Mouse (Mus musculus): ENCODE data around the gene Ttc34. TPM values are rescaled to one million over a fixed set of nuclear protein-coding genes. Genes with fewer than 3 reads are reported as not detected.

Gene Ttc34
- under 1 TPM; 0.10 to 0.17 TPM for total RNA-seq (2021)
- long read RNA-seq, experiment 1, result 0 reads
- long read RNA-seq, experiment 2, result 0 reads

DNA sequence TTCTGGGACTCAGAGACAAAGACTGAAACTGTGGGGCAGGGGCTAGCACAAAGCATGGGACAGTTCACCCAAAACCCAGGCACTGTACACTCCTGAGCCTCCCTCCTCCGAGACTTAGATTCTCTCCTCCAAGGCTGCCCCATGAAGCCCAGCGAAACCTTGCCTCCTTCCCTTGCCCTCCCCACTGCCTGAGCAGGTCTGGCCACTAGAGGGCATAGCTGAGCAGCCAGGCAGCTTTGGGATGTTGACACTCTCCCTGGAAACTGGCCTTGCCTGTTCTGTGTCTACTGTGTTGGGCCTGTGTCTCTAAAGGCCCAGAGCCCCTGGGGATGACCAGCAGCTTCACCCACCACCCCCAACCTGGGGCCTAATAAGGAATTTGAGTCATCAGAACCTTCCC is at the start of gene Ttc34:
TSS of gene Ttc34 (plus strand) at position 290 of the 400 bp plus-strand sequence.
- peak; percentile 66 to 77 for DNase-seq

DNA sequence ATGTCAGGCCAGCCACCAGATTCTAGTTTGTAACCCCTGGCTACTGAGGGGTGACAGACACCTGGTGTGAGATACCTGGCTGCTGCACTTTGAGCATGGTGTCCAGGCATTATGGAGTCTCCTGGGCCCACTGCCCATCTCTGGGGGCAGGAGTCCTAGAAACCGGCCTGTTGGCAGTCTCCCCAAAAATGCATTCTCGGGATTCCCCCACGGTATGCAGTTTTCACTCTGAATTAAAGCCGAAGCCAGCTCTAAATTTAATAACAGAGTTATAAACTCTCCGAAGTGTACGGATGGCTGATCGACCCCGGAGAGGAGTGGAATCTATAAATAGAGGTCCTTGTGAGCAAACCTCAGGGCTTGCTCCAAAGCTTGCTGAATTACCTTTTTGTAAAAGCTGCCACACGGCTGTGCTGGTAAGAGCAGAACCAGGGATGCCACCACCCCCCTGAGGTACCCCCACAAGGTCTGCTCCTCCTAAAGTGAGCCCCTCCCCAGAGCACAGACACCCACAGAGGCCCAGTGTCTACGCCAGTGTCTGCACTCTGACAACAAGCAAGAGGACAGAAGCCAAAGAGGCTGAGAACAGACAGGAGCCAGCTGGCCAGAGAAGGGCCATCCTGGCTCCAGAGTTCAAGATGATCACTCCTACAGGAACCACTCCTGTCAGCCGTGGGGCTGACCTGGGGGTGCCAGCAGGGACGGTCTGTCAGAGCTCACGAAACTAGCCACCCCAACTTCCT is 49.1 kb upstream of the Ttc34 start:
- peak; percentile 29 to 49 for DNase-seq
- intact Hi-C loops (cut with DNase I), result no loop called here

More for the DNA sequence above, at the start of gene Ttc34:
- intact Hi-C loops (cut with DNase I), result no loop called here

DNA sequence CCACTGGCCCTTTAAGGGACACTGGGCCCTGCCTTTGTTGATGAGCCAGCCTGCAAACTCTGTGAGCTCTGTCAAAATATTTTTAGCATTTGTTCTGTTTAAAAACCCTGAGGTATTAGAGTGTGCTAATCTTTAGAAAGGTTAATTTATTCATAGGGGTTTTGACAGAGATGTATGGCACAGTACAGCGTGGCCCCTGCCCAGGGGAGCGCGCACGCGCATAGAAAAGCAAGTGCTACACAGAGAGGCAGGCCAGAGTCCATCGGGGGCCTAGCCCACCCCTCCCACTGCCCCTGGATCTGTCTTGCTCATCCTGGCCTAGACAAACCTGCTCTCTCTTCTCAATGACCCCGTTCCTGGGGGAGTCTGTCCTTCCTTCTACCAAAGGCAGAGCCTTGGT is 45.4 kb upstream of the Ttc34 start:
- no peak for DNase-seq
- intact Hi-C loops (cut with DNase I), result loop anchor here (10.0 kb wide), 1 partner anchor 467 kb away; no protein-coding TSS in a partner anchor

DNA sequence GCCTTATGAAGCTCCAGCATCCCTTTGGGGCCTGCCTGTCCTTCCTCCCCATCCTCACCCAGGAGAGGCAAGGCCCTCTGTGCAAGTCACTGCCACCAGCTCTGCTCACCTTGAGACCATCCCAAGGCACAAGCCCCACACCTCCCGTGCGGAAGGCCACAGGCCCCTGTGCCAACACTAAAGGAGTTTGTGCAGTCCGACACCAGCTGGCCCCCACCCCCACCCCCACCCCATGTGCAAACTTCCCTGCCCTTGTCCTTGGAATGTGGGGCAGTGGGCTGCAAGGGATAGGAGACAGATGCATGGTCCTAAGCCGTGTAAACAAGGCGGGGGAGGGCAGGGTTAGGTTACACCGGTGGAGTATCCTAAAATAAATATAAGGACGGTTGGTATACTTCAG is 43.8 kb upstream of the Ttc34 start:
- no peak for DNase-seq
- intact Hi-C loops (cut with DNase I), result loop anchor here (10.0 kb wide), 1 partner anchor 469 kb away; no protein-coding TSS in a partner anchor

DNA sequence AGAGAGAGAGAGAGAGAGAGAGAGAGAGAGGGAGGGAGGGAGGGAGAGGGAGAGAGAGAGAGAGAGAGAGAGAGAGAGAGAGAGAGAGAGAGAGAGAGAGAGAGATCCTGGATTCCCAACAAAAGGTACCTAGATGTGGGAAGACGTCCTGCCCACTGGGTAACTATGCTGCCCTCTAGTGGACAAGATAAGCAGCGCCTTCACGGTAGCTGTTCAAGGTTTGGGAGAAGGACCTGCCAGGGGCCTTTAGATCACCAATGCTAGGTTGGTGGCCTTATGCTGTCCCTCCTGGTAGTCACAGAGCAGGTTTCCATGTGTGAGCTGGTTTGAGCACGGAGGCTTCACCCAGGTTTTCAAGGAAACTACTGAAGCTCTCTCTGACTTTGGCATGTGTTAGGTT is 39.4 kb upstream of the Ttc34 start:
- intact Hi-C loops (cut with DNase I), result loop anchor here (10.0 kb wide), 1 partner anchor 473 kb away; no protein-coding TSS in a partner anchor

DNA sequence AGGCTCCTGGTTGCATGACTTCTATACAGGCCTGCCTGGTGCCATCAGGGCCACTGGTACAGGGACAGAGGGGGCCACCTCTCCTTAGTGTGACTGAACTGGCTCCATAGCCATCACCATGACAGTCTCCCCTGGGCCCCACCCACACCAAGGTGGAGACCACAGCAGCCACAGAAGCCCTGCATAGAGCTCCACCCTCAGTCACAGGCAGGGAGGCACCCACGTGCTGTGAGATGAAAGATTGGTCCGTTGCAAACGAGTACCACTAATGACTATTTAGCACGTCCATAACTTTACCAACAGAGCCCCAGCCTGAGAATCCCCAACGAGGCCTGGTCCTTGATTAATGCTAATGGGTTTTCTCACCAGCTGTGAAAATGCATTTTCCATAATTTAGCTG is 36.7 kb upstream of the Ttc34 start:
- DNase-seq, result no peak
- intact Hi-C loops (cut with DNase I), result no loop called here

More for the DNA sequence above, 39.4 kb upstream of the Ttc34 start:
- DNase-seq, result peak; percentile 54 to 76

DNA sequence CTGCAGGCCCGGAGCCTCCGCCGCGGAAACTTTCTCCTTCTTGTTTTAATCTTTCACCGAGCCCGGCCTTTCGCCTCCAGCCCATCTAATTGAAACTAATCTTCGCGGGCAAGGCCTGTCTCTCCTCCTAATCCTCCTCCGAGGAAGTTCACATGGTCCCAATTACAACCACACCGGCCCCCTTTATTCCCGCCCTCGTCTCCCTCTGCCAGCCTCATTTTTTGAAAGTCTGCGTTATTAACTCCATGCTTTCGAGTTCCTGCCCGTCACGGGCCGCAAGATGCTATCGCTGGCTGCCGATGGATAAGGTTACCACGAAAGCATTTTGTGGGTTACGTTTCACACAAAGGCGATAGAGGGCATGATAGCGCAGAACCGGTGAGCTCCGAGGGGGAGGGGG is 35.0 kb upstream of the Ttc34 start:
- intact Hi-C loops (cut with DNase I), result no loop called here
- DNase-seq, result no peak

DNA sequence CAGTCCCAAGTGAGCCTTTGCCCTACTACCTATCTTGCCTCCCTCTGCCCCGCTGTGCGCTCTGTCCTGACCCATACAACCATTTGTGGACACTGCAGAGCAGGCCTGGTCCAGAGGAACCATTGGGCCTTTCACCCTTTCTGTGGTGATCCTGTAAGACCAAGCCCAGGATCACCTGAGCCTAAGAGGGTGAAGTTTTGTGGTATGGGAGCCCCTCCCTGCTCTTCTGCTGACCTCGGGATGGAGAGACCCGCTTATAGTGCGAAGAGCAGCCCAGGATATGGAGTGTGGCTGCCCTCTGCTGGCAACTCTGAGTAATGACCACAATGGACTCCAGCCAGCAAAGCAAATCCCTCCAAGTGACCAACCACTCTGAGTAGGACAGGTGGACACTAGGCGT is 11.6 kb upstream of the Ttc34 start:
- peak; percentile 70 to 81 for DNase-seq
- intact Hi-C loops (cut with DNase I), result loop anchor here (2.0 to 5.0 kb wide), 2 partner anchors 77 to 498 kb away; no protein-coding TSS in a partner anchor

DNA sequence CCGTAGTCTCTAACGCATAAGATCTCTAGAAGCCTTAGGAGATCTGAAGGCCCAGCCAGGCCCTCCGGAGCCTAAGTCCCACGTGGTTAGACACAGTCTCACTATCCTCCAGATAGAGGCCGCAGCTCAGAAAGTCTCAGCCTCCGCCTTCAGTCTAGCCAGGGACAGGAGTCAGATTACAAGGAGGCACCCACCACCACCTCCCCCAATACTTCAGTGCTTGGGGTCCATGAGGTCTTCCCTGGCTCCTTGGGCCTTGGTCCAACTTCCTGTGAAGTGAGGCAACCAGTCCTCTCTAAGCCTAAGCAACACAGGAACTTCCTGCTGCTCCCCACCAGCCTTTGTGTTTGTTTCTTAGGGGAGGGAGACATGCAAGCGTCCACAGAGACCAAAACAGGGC is 11.0 kb upstream of the Ttc34 start:
- intact Hi-C loops (cut with DNase I), result loop anchor here (5.0 kb wide), 1 partner anchor 499 kb away; no protein-coding TSS in a partner anchor
- DNase-seq, result peak in 1 of 2 experiments; percentile 17

DNA sequence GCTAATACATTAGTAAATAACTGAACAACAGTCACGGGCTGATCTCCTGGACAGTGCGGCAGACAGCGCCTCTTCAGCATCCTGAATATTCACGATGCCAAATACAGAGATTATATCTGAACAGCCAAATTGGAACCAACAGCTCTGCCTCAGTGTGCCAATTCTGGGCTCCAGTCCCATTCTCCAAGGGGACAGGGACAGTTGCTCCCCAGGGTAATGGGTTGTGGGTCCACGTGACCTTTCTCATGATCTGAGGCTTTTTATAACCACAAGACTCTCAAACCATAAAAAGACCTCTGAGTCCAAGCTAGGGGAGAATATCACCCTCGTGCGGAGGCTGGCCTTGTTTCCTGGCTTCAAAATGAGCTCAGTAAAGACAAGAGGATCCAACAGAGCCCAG is 10.1 kb upstream of the Ttc34 start:
- peak; percentile 12 to 16 for DNase-seq
- intact Hi-C loops (cut with DNase I), result loop anchor here (5.0 kb wide), 1 partner anchor 500 kb away; no protein-coding TSS in a partner anchor

DNA sequence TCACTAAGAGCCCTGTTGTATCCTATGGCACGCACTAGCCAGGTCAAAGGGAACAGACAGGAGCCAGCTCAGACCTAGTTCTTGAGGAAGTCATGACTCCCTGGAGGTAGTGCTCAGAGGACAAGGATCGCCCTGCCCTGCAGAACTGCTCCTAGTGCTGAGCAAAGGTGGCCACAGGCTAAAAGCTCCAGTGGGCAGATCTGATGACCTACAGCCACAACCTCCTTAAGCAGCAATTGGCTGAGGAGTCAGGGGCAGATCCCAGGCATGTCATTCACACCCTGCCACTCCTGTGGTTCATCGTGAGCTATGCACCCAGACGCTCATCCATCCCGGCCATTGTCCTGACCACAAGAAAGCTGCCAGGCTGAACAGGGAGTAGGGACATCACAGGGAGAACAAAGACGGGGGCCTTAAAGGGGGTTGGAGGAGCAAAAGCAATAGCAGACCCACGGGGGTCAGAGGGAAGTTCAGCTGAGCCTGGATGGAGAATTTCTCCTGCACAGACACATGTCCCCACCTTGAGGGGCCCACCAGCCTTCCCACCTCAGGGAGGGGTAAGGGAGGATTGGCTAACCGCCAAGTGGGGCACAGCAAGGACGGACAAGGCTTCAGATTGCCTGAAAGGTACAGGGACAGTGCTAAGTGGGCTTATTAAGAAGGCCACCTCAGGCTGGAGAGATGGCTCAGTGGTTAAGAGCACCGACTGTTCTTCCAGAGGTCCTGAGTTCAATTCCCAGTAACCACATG is 9.2 kb upstream of the Ttc34 start:
- no peak for DNase-seq
- intact Hi-C loops (cut with DNase I), result loop anchor here (5.0 kb wide), 1 partner anchor 501 kb away; no protein-coding TSS in a partner anchor

DNA sequence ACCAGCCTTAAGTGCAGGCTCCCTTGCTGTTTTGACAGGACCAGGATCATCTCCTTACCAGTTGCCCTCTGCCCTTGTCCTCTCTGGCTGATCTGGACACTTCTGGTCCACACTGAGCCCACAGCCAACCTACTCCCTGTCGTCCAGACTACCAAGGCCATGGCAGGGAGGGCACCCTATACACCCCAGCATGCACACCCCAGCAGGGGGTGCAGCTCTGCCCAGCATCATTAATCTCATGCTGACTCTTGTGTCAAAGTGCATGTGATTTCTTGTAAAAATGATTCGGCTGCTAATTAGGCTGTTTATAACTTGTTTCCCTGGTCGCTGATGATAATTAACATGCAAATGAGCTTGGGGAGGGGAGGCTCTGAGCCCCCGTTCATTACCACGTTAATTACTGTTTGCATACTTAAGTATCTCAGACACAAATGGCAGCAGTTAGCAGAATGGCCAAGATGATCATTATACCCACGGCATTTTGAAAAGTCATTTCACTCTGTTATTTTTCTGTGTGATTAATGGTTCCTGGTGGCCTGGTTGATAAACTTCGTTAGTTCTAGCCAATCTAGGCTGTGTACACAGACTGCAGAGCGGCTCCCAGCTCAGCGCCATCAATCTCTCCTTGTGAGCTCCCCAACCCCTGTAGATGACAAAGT is 5.2 kb upstream of the Ttc34 start:
- no peak for DNase-seq
- intact Hi-C loops (cut with DNase I), result no loop called here

DNA sequence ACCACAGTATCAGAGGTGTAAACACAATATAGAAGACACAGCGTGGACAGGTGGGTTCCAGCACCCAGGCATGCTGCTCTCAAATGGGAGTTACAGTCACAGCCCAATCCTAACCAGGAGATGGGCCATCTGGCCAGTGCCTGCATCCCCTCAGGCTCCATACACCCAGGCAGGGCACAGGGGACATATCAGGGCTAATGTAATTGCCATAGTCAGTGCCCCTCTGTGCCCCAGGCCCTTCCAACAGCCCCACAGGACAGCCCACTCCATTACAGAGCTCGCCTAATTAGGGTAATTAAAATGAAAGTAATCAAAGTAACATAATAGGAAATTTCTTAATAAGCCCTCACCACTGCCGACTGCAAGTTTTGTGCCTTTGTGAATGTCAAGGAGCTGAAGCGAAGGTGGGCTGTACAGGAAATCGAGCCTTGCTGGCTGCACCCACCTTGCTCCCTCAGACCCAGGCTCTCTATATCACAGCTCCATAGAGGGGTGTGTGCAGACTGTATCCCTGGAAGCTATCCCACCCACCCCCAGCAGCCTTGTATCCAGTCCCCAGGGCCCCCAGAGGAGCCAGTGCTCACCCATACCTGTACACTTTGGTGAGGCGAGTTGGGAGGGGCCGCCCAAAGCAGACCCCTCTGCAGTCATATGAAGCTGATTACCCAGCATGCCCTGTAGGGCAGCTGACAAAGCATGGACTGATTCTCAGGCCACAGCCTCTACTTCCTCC is 910 bp upstream of the Ttc34 start:
- intact Hi-C loops (cut with DNase I), result no loop called here
- DNase-seq, result no peak

DNA sequence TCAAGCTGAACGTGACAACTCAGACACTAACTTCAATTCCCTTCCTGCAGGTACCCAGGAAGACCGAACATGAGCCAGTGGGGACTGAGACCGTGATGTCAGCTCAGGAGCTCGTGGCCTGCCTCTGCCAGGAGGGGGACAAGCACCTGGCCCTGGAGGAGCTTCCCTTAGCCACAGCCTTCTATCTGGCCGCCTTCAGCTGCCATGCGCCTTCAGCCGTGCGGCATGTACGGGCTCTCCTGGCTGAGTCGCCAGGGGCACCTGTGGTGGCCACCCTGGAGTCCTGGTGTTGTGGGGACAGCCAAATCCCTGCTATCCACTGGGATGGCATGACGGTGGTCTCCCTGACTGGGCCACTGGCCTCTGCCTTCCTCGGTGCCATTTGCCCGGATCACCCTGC is 1.5 kb downstream of the Ttc34 start:
- no peak for DNase-seq
- intact Hi-C loops (cut with DNase I), result no loop called here

DNA sequence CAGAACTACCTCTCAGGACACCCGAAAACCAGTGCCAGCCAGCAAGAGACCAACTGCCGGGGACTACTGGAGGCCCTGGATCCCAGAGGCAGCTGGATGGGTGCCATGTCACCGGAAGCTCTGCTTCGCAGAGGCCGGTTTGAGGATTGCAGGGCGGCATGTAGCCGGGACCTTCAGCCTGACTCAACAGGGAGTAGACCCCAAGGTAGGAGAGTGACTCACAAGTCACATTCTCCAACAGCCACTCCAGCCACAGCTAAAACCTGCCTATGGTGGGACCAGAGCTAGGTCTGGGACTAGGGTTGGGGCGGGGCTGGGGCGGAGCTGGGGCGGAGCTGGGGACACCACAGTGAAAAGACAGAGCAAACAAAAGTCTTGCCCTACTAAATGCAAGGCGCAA is 2.1 kb downstream of the Ttc34 start:
- intact Hi-C loops (cut with DNase I), result no loop called here
- no peak for DNase-seq

DNA sequence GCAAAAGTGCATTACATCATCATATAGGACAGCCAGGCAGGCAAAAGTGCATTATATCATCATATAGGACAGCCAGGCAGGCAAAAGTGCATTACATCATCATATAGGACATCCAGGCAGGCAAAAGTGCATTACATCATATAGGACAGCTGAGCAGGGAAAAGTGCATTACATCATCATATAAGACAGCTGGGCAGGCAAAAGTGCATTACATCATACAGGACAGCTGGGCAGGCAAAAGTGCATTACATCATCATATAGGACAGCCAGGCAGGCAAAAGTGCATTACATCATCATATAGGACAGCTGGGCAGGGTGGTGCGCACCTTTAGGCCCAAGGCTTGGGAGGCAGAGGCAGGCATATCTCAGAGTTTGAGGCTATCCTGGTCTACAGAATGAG is 15.4 kb downstream of the Ttc34 start:
- DNase-seq, result no peak
- intact Hi-C loops (cut with DNase I), result no loop called here

DNA sequence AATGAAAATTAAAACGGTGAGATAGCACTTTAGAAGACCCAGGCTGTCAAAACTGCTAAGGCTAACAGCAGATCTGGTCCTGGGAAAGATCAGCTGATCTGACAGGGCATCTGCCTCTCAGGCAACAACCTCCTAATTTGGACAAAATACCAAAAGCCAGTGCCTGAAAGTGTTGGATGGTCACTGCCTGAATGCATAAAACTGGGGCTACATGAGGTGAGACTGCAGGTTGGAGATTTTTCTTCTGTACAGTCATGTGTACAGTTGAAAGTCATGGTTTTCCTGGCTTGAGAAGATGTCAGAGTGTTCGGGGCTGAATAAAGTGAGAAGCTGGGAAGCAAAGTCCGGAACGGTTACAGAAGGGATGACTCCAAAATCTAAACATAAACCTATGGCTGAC is 16.6 kb downstream of the Ttc34 start:
- intact Hi-C loops (cut with DNase I), result no loop called here
- no peak for DNase-seq

DNA sequence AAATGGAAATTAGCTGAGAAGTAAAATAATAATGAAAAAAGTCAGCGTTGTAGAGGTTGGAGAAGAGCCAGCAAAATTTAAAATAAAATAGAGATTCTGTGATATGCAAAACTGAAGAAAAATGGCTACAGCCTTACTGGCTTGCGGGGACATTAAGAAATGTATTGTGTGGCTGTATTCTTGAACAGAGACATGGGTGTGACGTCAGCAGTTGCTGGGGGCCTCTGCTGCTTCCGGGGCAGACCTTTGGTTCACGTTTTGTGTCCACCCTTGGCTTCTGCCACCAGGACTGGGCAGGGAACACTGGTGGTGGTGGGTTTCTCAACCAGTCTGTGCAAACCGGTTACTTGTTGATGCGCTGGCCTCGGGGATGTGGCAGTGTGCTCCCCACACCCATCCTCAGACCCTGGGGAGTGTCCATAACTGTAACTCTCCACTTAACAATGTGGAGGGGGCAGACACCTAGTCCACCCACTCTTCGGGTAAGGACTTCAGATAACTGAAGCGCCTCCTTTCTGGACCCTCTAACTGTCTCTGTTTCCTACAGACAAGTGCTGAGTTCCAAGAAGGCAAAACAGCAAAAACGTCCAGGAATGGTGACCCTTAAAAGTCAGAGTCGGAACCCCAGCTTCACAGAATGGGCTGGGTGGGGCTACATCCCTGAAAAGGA is 17.6 kb downstream of the Ttc34 start:
- no peak for DNase-seq
- intact Hi-C loops (cut with DNase I), result no loop called here

DNA sequence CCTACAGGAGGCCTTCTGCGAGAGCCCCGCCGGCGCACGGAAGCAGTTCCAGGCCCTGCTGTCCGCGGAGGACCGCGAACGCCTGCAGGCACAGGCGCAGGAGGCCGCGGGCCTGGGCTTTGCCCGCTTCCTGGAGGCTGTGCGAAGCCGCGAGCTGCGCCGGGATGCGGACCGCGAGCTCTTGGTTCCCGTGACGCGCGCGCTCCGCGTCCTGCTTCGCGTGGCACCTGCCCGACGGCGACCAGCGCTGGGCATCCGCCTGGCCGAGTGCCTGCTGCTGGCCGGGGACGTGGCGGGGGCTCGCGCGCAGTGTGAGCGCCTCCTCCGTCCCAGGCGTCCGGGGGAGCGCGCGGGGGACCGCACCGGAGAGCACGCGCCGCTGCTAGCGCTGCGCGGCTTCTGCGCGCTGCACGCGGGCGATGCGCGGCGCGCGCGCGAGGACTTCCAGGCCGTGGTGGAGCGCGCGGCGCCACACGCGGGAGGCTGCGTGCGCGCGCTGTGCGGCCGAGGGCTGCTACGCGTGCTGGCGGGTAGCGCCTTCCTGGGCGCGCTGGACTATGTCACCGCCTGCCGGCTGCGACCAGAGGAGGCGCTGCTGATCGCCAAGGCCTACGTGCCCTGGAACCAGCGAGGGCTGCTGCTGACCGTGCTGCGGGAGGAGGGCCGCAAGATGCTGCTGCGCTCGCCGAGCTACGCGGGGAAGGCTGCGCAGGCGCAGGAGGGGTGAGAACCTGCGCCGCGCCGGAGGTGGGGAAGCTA is 18.6 kb downstream of the Ttc34 start:
- peak; percentile 78 to 83 for DNase-seq
- intact Hi-C loops (cut with DNase I), result no loop called here

Data from heart, postnatal 14 days (tissue).